Mouse (Mus musculus): ENCODE data around the gene Acot8. TPM values are rescaled to one million over a fixed set of nuclear protein-coding genes. Genes with fewer than 3 reads are reported as not detected.

The Acot8 gene
- polyA plus RNA-seq, 1 experiment from 2014 or later = 16.8 TPM

GRCm38 (mm10) chr2:164790451-164790850, 14.2 kb downstream of the Acot8 start:
- Histone ChIP-seq H3K4me1 (peaks cover 20% of the 10 kb centered on the region), H3K27ac (no peak overlapping the region), H3K27me3 (no peaks in the 10 kb centered on the region), H3K36me3 (peaks cover 55% of the 10 kb centered on the region), H3K9me3 (no peaks in the 10 kb centered on the region), H3K4me3 (no peak overlapping the region), H3K4me2 (no peak overlapping the region), H3K9ac (no peak overlapping the region)
- ATAC-seq (ENCODE audit: insufficient number of reproducible peaks, low FRiP score, low TSS enrichment, low read depth) = no peak
- WGBS = 81% methylated on average over 4 of the region's 4 CpGs

DNA sequence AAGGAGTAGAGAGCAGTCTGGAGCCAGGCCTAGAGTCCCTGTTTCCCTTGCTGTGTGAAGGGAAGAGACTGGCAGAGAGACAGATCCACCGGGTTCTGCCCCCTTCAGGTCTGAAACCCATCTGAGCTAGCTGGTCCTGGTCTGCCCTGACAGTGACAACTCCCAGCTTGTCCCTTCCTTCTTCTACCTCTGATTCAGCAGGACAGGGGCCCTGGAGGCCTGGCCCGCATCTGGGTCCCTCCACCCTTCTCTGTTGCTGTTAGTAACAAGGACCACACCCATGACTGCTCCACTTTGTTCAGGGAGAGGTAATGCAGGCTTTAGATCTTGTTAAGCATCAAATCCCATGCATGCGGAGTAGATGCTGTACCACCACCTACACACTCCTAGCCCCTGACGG, 16.3 kb downstream of the Acot8 start:
- ATAC-seq (ENCODE audit: insufficient number of reproducible peaks, low FRiP score, low TSS enrichment, low read depth) = no peak
- peaks cover 38% of the 10 kb centered on the region for H3K36me3 ChIP-seq
- H3K4me1 ChIP-seq = peaks cover 27% of the 10 kb centered on the region
- H3K4me2 ChIP-seq = no peak overlapping the region
- no peak overlapping the region for H3K9ac ChIP-seq
- H3K27ac ChIP-seq = no peak overlapping the region
- H3K4me3 ChIP-seq = no peak overlapping the region
- H3K9me3 ChIP-seq = no peaks in the 10 kb centered on the region
- WGBS = 65% methylated on average over 4 of the region's 4 CpGs
- H3K27me3 ChIP-seq = no peaks in the 10 kb centered on the region

DNA sequence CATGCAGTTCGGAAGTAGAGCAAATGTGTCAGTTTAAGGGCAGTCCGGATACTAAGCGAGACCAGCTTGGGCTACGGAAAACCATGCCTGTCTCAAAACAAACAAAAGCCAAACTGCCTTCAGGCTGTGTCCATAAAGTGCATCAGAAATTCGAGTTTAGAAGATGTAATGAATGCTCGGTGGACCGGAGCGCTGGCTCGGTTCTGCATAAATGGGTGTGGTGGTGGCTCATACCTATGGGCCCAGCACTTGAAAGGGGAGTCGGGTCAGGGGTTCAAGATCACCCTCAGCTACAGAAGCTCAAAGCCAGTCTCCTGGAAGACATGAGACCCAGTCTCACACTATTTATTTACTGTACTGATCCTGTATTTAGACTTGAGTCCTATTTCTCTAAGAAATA, 16.9 kb downstream of the Acot8 start:
- WGBS = 79% methylated on average over 10 of the region's 10 CpGs
- no peak overlapping the region for H3K4me3 ChIP-seq
- H3K4me2 ChIP-seq = no peak overlapping the region

DNA sequence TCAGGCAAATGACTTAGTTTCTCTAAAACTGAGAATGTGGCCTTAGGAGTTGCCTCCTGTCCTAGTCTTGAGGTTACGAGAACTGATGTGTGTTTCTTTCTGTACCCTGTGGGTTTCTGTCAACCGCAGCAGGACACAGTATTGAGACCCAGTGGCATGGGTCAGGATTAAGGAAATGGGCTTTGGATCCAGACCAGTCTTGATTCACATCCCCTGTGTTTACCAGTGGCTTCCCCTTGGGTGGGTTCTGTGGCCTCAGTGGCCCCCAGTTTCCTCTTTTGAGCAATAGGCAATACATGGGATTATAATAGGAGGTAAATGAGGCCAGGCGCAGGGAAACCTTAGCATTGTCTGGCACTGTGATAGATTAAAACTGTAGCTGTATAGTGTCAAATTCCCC, 17.6 kb downstream of the Acot8 start:
- Histone ChIP-seq H3K27me3 (no peaks in the 10 kb centered on the region), H3K27ac (peak overlapping the region; percentile 93), H3K36me3 (peaks cover 24% of the 10 kb centered on the region), H3K4me1 (peaks cover 27% of the 10 kb centered on the region), H3K4me2 (peak overlapping the region; percentile 72), H3K9me3 (no peaks in the 10 kb centered on the region), H3K9ac (peak overlapping the region; percentile 80; the same call in 1 of the 2 replicates), H3K4me3 (peak overlapping the region; percentile 63)
- ATAC-seq (ENCODE audit: insufficient number of reproducible peaks, low FRiP score, low TSS enrichment, low read depth) = no peak
- 87% methylated on average over 3 of the region's 3 CpGs for WGBS

More for the DNA sequence above, 16.9 kb downstream of the Acot8 start:
- peaks cover 32% of the 10 kb centered on the region for H3K36me3 ChIP-seq
- H3K9me3 ChIP-seq = no peaks in the 10 kb centered on the region
- peaks cover 27% of the 10 kb centered on the region for H3K4me1 ChIP-seq
- H3K27me3 ChIP-seq = no peaks in the 10 kb centered on the region
- no peak overlapping the region for H3K27ac ChIP-seq
- ATAC-seq (ENCODE audit: insufficient number of reproducible peaks, low FRiP score, low TSS enrichment, low read depth) = no peak
- no peak overlapping the region for H3K9ac ChIP-seq

GRCm38 (mm10) chr2:164786388-164786885, 18.2 kb downstream of the Acot8 start:
- peaks cover 18% of the 10 kb centered on the region for H3K36me3 ChIP-seq
- peaks cover 27% of the 10 kb centered on the region for H3K4me1 ChIP-seq
- ATAC-seq (ENCODE audit: insufficient number of reproducible peaks, low FRiP score, low TSS enrichment, low read depth) = no peak
- H3K27ac ChIP-seq = peak overlapping the region; percentile 93
- peak overlapping the region; percentile 63 for H3K4me3 ChIP-seq
- H3K4me2 ChIP-seq = peak overlapping the region; percentile 72
- peak overlapping the region; percentile 80 for H3K9ac ChIP-seq
- no peaks in the 10 kb centered on the region for H3K27me3 ChIP-seq
- WGBS = 7% methylated on average over 15 of the region's 15 CpGs
- H3K9me3 ChIP-seq = no peaks in the 10 kb centered on the region

GRCm38 (mm10) chr2:164785481-164786387, 18.9 kb downstream of the Acot8 start, which contains the start of gene Snx21:
Gene Snx21, plus strand, starts transcription at chr2:164785823.
- Histone ChIP-seq H3K27me3 (no peaks in the 10 kb centered on the region), H3K4me1 (peaks cover 27% of the 10 kb centered on the region), H3K9me3 (no peaks in the 10 kb centered on the region), H3K36me3 (peaks cover 13% of the 10 kb centered on the region; the same call in 1 of the 2 replicates), H3K9ac (peak within 1 kb of the TSS; percentile 80), H3K27ac (peak within 1 kb of the TSS; percentile 93), H3K4me2 (peak within 1 kb of the TSS; percentile 72), H3K4me3 (peak within 1 kb of the TSS; percentile 63)
- WGBS = under 1% methylated on average over 86 of the region's 89 CpGs
- ATAC-seq (ENCODE audit: insufficient number of reproducible peaks, low FRiP score, low TSS enrichment, low read depth) = peak; percentile 87

GRCm38 (mm10) chr2:164784869-164785420, 19.7 kb downstream of the Acot8 start:
- H3K4me2 ChIP-seq = peak overlapping the region; percentile 72
- peak overlapping the region; percentile 63 for H3K4me3 ChIP-seq
- peaks cover 27% of the 10 kb centered on the region for H3K4me1 ChIP-seq
- H3K9ac ChIP-seq = peak overlapping the region; percentile 80
- peaks cover 12% of the 10 kb centered on the region; the same call in 1 of the 2 replicates for H3K36me3 ChIP-seq
- WGBS = 6% methylated on average over 7 of the region's 7 CpGs
- peak overlapping the region; percentile 93 for H3K27ac ChIP-seq
- H3K9me3 ChIP-seq = no peaks in the 10 kb centered on the region
- no peak for ATAC-seq (ENCODE audit: insufficient number of reproducible peaks, low FRiP score, low TSS enrichment, low read depth)
- H3K27me3 ChIP-seq = no peaks in the 10 kb centered on the region

DNA sequence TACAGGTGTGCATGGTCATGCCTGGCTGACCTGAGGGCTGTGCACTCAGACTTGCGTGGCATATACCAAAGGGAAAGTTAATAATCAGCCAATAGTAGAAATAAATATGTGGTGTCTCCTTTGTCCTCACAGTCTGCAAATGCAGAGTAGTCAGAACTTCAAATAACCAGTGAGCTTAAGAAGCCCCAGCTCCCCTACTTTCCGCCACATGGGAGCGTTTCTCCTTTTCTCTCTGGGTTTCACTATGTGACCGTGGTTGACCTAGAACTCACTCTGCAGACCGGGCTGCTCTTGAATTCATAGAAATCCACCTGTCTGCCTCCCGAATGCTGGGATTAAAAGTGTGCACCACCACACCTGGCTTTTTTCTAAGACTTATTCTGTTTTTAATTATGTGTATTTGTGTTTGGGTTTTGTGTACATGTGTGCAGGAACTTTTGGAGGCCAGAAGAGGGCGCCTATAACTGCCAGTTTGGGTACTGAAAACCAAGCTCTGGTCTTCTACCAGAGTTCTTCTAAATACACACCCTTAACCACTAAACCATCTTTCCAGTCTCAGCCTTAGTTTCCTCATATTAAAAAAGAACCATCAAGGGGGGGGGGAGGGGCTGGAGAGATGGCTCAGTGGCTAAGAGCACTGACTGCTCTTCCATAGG, 20.6 kb downstream of the Acot8 start:
- Histone ChIP-seq H3K4me3 (no peak overlapping the region), H3K9ac (no peak overlapping the region), H3K27ac (no peak overlapping the region), H3K9me3 (no peaks in the 10 kb centered on the region), H3K36me3 (peaks cover 7% of the 10 kb centered on the region; the same call in 1 of the 2 replicates), H3K4me2 (no peak overlapping the region), H3K27me3 (no peaks in the 10 kb centered on the region), H3K4me1 (peaks cover 27% of the 10 kb centered on the region)
- 78% methylated on average over 7 of the region's 7 CpGs for WGBS
- no peak for ATAC-seq (ENCODE audit: insufficient number of reproducible peaks, low FRiP score, low TSS enrichment, low read depth)

- no peak for ATAC-seq (ENCODE audit: insufficient number of reproducible peaks, low FRiP score, low TSS enrichment, low read depth)
- Histone ChIP-seq H3K9me3 (no peaks in the 10 kb centered on the region), H3K27ac (no peak overlapping the region), H3K27me3 (no peaks in the 10 kb centered on the region), H3K36me3 (no peaks in the 10 kb centered on the region), H3K4me2 (no peak overlapping the region), H3K9ac (no peak overlapping the region), H3K4me3 (no peak overlapping the region), H3K4me1 (peaks cover 10% of the 10 kb centered on the region)
- WGBS = 61% methylated on average over 4 of the region's 4 CpGs
These were observed 22.8 kb downstream of the Acot8 start for GRCm38 (mm10) chr2:164781876-164782275.

DNA sequence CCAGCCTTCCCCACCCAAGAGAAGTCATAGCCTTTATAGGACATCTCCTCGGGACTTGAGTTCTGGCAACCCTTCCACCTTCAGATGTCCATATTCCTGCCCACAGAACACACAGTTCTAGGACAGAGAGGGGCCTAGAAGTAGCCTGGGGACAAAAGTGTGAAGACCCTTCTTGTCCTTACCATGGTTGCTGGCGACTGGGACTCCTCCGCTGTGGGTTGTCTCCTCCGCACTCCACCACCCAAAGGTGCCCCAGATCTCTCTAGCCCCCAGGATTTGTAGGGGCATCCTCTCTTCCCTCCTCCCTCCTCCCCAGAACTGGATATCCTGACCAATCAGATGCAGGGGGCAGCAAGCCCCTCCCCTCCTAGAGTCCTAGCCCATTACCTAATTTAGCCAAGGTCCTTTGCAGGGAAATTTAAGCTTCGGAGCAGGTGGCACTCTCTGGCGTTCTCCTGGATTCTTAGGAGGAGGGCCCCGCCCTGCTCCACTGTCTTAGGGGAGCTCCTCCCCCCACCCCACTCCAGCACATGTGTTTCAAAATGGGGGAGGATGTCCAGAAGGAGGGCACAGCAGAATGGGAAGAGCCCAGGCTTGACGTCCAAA, 25.1 kb downstream of the Acot8 start, which contains the start of gene Tnnc2:
Tnnc2 (minus strand) TSS at position 487 of the 606 bp plus-strand sequence.
- 61% methylated on average over 8 of the region's 8 CpGs for WGBS
- no peak within 1 kb of the TSS for H3K27ac ChIP-seq
- H3K27me3 ChIP-seq = no peaks in the 10 kb centered on the region
- H3K4me2 ChIP-seq = no peak within 1 kb of the TSS
- ATAC-seq (ENCODE audit: insufficient number of reproducible peaks, low FRiP score, low TSS enrichment, low read depth) = no peak
- H3K4me3 ChIP-seq = no peak within 1 kb of the TSS
- H3K4me1 ChIP-seq = peaks cover under 1% of the 10 kb centered on the region
- no peak within 1 kb of the TSS for H3K9ac ChIP-seq
- H3K9me3 ChIP-seq = no peaks in the 10 kb centered on the region
- no peaks in the 10 kb centered on the region for H3K36me3 ChIP-seq

DNA sequence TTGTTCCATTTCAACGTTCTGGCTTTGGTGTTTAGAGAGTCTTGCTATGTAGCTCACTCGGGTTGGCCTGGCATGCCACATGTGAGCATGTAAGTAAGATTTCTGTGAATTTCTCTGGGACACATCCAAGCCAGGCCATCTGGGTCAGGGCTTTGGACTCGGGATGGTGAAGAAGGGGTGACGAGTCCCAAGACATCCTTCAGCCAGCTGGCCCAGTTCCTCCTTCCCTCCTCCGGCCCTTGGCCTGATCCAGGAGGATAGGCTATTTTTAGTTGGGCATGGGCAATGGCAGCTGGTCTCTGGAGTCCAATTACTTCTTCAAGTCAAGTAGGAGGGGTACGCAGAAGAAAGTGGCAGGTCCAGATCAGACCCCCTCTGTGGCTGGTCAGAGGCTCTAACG, 25.9 kb downstream of the Acot8 start:
- Histone ChIP-seq H3K4me3 (no peak overlapping the region), H3K4me1 (no peaks in the 10 kb centered on the region), H3K9ac (no peak overlapping the region), H3K4me2 (no peak overlapping the region), H3K9me3 (no peaks in the 10 kb centered on the region), H3K36me3 (no peaks in the 10 kb centered on the region), H3K27me3 (no peaks in the 10 kb centered on the region), H3K27ac (no peak overlapping the region)
- ATAC-seq (ENCODE audit: insufficient number of reproducible peaks, low FRiP score, low TSS enrichment, low read depth) = no peak
- 79% methylated on average over 7 of the region's 7 CpGs for WGBS

Data from limb, embryonic 15.5 days (tissue).